In the genomic region with DNA sequence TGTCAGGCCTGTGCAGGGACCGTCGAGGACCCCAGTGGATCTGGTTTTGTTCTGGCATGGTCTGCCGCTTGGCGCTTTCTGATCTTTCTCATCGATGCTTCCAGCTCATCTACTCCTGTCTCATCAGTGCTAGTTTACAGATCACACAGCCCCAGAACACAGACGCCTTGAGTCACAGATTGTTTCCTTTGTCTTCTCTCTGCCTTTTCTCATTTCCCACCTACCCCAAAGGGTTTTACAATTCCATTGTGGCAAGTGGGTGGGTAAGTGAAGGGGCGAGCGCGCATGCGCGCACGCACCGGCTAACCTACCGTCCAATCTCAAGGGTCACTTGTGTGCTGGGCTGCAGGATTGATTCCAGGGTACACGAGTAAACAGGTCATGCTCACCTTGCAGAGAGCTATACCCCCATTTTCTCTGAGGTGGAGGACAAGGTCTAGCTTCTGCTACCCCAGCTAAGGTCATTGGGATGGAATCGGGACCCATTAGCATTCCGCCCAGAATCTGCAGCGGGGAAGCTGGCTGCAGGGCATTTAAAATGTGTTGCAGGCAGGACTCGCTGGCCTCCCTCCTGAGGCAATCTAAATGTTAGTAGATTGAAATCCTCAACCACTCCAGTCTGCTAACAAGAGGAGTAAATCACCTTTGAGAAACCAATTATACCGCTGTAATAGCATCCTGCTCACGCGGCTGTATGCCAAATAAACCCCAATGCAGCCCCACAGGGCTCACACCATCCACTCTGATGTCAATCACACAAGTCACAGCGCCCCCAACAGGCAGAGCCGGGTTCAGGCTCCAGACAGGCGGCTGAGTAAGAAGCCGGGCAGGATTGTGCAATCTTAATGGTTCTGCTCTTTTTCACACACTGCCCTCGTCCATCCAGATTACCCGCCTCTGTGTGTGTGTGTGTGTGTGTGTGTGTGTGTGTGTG, we compare ENCODE assay signal across 10 mouse cellular contexts. TPM values are rescaled to one million over a fixed set of nuclear protein-coding genes. Genes with fewer than 3 reads are reported as not detected.
A peak's percentile ranks its signal among the peaks of the same experiment; 100 is the strongest.
DNase-seq lines count a peak whose midpoint lies in the region; ATAC-seq lines count a peak whose summit lies in the region.
"Had no signal": no experiment of that assay in that cellular context is flagged by ENCODE, and none has a peak within 500 bp of the region (broad histone marks: within the 10 kb centered on the region; RNA-seq: fewer than 3 reads in every experiment).

No protein-coding gene starts in this region.

- no peaks in the 10 kb centered on the region for H3K36me3 ChIP-seq in kidney, embryonic 14.5 days (ENCODE audit: control insufficient read depth, insufficient read depth, low read length)
- H3K36me3 ChIP-seq in hindbrain, embryonic 12.5 days = no peaks in the 10 kb centered on the region
- no peaks in the 10 kb centered on the region for H3K36me3 ChIP-seq in midbrain, embryonic 12.5 days

- H3K27ac ChIP-seq in kidney, embryonic 14.5 days (ENCODE audit: low read depth, low read length) = no peak overlapping the region
- peak overlapping the region; percentile 40 for H3K27ac ChIP-seq in hindbrain, embryonic 12.5 days
- peak overlapping the region; percentile 49; the same call in 1 of the 2 replicates for H3K27ac ChIP-seq in midbrain, embryonic 12.5 days (replicated peaks)

- WGBS in kidney, embryonic 14.5 days = 50% methylated on average over 28 of the region's 28 CpGs
- 50% methylated on average over 27 of the region's 28 CpGs for WGBS in hindbrain, embryonic 12.5 days
- WGBS in midbrain, embryonic 12.5 days = 46% methylated on average over 28 of the region's 28 CpGs

- no peaks in the 10 kb centered on the region for H3K9me3 ChIP-seq in kidney, embryonic 14.5 days (ENCODE audit: control insufficient read depth, low read length)
- H3K9me3 ChIP-seq in hindbrain, embryonic 12.5 days (replicated peaks) = no peaks in the 10 kb centered on the region
- H3K9me3 ChIP-seq in midbrain, embryonic 12.5 days = no peaks in the 10 kb centered on the region

- H3K4me3 ChIP-seq in kidney, embryonic 14.5 days (ENCODE audit: low read length) = no peak overlapping the region
- H3K4me3 ChIP-seq in hindbrain, embryonic 12.5 days = no peak overlapping the region
- H3K4me3 ChIP-seq in midbrain, embryonic 12.5 days = no peak overlapping the region

- no peaks in the 10 kb centered on the region for H3K27me3 ChIP-seq in kidney, embryonic 14.5 days (ENCODE audit: control insufficient read depth, insufficient read depth, low read length)
- H3K27me3 ChIP-seq in hindbrain, embryonic 12.5 days = no peaks in the 10 kb centered on the region
- H3K27me3 ChIP-seq in midbrain, embryonic 12.5 days = no peaks in the 10 kb centered on the region

- no peak overlapping the region for H3K4me2 ChIP-seq in kidney, embryonic 14.5 days (replicated peaks; ENCODE audit: low read depth, low read length)
- H3K4me2 ChIP-seq in hindbrain, embryonic 12.5 days (replicated peaks) = no peak overlapping the region; the same call in 1 of the 2 replicates
- no peak overlapping the region for H3K4me2 ChIP-seq in midbrain, embryonic 12.5 days (replicated peaks)

- ATAC-seq in kidney, embryonic 14.5 days (ENCODE audit: low FRiP score, low TSS enrichment) = no peak
- ATAC-seq in hindbrain, embryonic 12.5 days (ENCODE audit: low FRiP score) = peak; percentile 66
- peak; percentile 23; the same call in 1 of the 2 replicates for ATAC-seq in midbrain, embryonic 12.5 days (ENCODE audit: low FRiP score, low read depth)
- no peak for ATAC-seq in erythroblast, adult 5-6 weeks (replicated peaks; ENCODE audit: low FRiP score, poor library complexity, severe bottlenecking)

- no peaks in the 10 kb centered on the region for H3K4me1 ChIP-seq in kidney, embryonic 14.5 days (ENCODE audit: control insufficient read depth, insufficient read depth, low read length)
- H3K4me1 ChIP-seq in hindbrain, embryonic 12.5 days = peaks cover 9% of the 10 kb centered on the region; the same call in 1 of the 2 replicates
- peaks cover 3% of the 10 kb centered on the region; the same call in 1 of the 2 replicates for H3K4me1 ChIP-seq in midbrain, embryonic 12.5 days

- H3K9ac ChIP-seq in kidney, embryonic 14.5 days (ENCODE audit: low read depth, low read length) = no peak overlapping the region
- no peak overlapping the region for H3K9ac ChIP-seq in hindbrain, embryonic 12.5 days
- no peak overlapping the region for H3K9ac ChIP-seq in midbrain, embryonic 12.5 days (replicated peaks)

- peak; percentile 27 for DNase-seq in kidney, postnatal 10 days
- peak; percentile 89 for DNase-seq in ES-CJ7 (ENCODE audit: low read depth, low spot score)
- DNase-seq in heart, adult 8-10 months (ENCODE audit: low spot score) = no peak
- no peak for DNase-seq in Muller cell, postnatal 12 days (ENCODE audit: inconsistent ontology term)
- DNase-seq: cerebellum, adult 9-11 months; thymus, postnatal 36 days had no signal

RNA-seq across cellular contexts. Expression of gene Glrx5, which starts 31.0 kb away (rescaled TPM):
- polyA plus RNA-seq in kidney, embryonic 14.5 days (2014; fragmentation: Nextera tagmentation; extraction: Ambion mirVana) = 161 and 195 TPM in 2 replicates
- 149 and 157 TPM in 2 replicates for polyA plus RNA-seq in hindbrain, embryonic 12.5 days (2016; fragmentation: Nextera tagmentation; extraction: Ambion mirVana)
- polyA plus RNA-seq in midbrain, embryonic 12.5 days (2016; fragmentation: Nextera tagmentation; extraction: Ambion mirVana) = 161 and 165 TPM in 2 replicates
- 100 to 1,000 TPM in 1 of 4 experiments, 10 to 100 TPM in 3; 74.2 to 104 (median 85.4) TPM for total RNA-seq in heart, adult 8-10 months (2022)
- 170 and 188 TPM in 2 replicates for total RNA-seq in erythroblast, adult 5-6 weeks (2015; ENCODE audit: low replicate concordance)
- total RNA-seq in erythroblast, adult 5-6 weeks (2017; ENCODE audit: low replicate concordance) = 146 and 233 TPM in 2 replicates

RNA-seq across cellular contexts. Expression of gene Syne3, which starts 53.9 kb away (rescaled TPM):
- 0.24 and 0.51 TPM in 2 replicates for polyA plus RNA-seq in kidney, embryonic 14.5 days (2014; fragmentation: Nextera tagmentation; extraction: Ambion mirVana)
- polyA plus RNA-seq in hindbrain, embryonic 12.5 days (2016; fragmentation: Nextera tagmentation; extraction: Ambion mirVana) = 0.21 and 0.47 TPM in 2 replicates
- 0.14 and 0.18 TPM in 2 replicates for polyA plus RNA-seq in midbrain, embryonic 12.5 days (2016; fragmentation: Nextera tagmentation; extraction: Ambion mirVana)
- 10 to 100 TPM in 1 of 4 experiments, 1 to 10 TPM in 3; 7.2 to 10.5 (median 7.7) TPM for total RNA-seq in heart, adult 8-10 months (2022)
- total RNA-seq in erythroblast, adult 5-6 weeks (2015; ENCODE audit: low replicate concordance) = 4.8 and 5.6 TPM in 2 replicates
- 10.3 and 14.8 TPM in 2 replicates for total RNA-seq in erythroblast, adult 5-6 weeks (2017; ENCODE audit: low replicate concordance)

Comparison
In these comparisons a context has a peak if more than half of its experiments do, and no peak if none do; other contexts are left out.
1. DNase-seq: peak in kidney, postnatal 10 days (single experiment) and ES-CJ7 (single experiment); none in heart, adult 8-10 months (single experiment) and Muller cell, postnatal 12 days (single experiment).
2. ATAC-seq: peak in hindbrain, embryonic 12.5 days (single experiment) and midbrain, embryonic 12.5 days (single experiment); none in kidney, embryonic 14.5 days (single experiment) and erythroblast, adult 5-6 weeks (single experiment).